Mouse (Mus musculus) liver, postnatal 0 days (tissue): Measurements from ENCODE around the gene Vwa8.

Experiments used
- CTCF ChIP-seq: sonication (generic); IDR thresholded peaks from 2 replicates; pipeline ENCODE4 v1.5.1; 2016; ENCODE audit warnings: antibody characterized with exemption, low read depth
- EP300 ChIP-seq: IDR thresholded peaks from 2 replicates; pipeline ENCODE4 v1.6.1; 2016; ENCODE audit warnings: antibody characterized with exemption, low read depth, mild to moderate bottlenecking

DNA sequence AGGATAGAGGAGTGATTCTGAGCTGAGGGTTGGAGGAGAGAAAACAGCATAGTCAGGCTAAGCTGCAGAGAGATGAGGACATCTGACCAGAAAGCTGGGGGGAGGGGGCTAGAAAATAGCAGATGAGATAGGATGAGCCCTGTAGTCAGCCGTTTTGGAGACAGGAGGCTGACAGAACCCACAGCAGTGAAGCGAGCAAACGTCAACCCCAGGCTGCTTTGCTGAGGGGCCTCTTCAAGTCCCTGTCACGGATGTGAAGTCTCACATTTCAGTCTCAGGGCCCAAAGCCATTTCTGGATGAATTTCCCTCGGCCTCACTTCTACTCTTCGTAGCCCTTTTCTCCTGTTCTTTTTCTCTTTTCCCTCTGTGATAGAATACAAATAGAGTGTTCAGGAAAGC lies 184.5 kb downstream of the Vwa8 start:
- no peak for TF ChIP-seq CTCF
- TF ChIP-seq EP300 = no peak
